Mouse (Mus musculus) embryonic facial prominence, embryonic 11.5 days (tissue): ENCODE data around the gene Pmp22. TPM values are rescaled to one million over a fixed set of nuclear protein-coding genes. Genes with fewer than 3 reads are reported as not detected.

Experiments
- ATAC-seq: fragments of 200-750 bp; cut with Nextera tagmentation; replicated peaks from 2 replicates; pipeline ENCODE4 v1.8.0; 2017; ENCODE audit warnings: low read depth; ENCODE audit not compliant: insufficient number of reproducible peaks, low FRiP score, low TSS enrichment
- DNase-seq: peaks from one replicate; pipeline ENCODE4 v3.0.0-alpha.2; 2015; ENCODE audit warnings: low spot score
- H3K27ac ChIP-seq: fragments of 300-500 bp; sonication (generic); replicated peaks from 2 replicates; pipeline ENCODE4 v1.5.1; 2014; ENCODE audit warnings: mild to moderate bottlenecking, low read depth, low read length, control low read depth
- H3K27me3 ChIP-seq: fragments of 300-500 bp; sonication (generic); 2 replicates; pipeline ENCODE4 v1.6.1; 2014; ENCODE audit warnings: mild to moderate bottlenecking, low read length, moderate library complexity, mixed read lengths; ENCODE audit not compliant: control insufficient read depth, insufficient read depth
- H3K36me3 ChIP-seq: fragments of 300-500 bp; sonication (generic); replicated peaks from 2 replicates; pipeline ENCODE4 v1.6.1; 2014; ENCODE audit warnings: low read depth, mild to moderate bottlenecking, low read length, moderate library complexity, mixed read lengths; ENCODE audit not compliant: control insufficient read depth, insufficient read depth
- H3K4me1 ChIP-seq: fragments of 300-500 bp; sonication (generic); 2 replicates; pipeline ENCODE4 v1.6.1; 2014; ENCODE audit warnings: low read length, mixed read lengths; ENCODE audit not compliant: control insufficient read depth, insufficient read depth
- H3K4me2 ChIP-seq: fragments of 300-500 bp; sonication (generic); 2 replicates; pipeline ENCODE4 v1.6.1; 2014; ENCODE audit warnings: low read depth, mild to moderate bottlenecking, control low read depth, low read length, moderate library complexity
- H3K4me3 ChIP-seq: fragments of 300-500 bp; sonication (generic); 2 replicates; pipeline ENCODE4 v1.5.1; 2014; ENCODE audit warnings: low read depth, low read length, control low read depth
- H3K9ac ChIP-seq: fragments of 300-500 bp; sonication (generic); replicated peaks from 2 replicates; pipeline ENCODE4 v1.6.1; 2014; ENCODE audit warnings: mild to moderate bottlenecking, control low read depth, low read length
- H3K9me3 ChIP-seq: fragments of 300-500 bp; sonication (generic); replicated peaks from 2 replicates; pipeline ENCODE4 v1.6.1; 2016; ENCODE audit warnings: mild to moderate bottlenecking, low read length, inconsistent platforms, mixed read lengths; ENCODE audit not compliant: control insufficient read depth
- WGBS: fragments of 180-500 bp; shearing (Covaris S2); extraction: QIAGEN DNeasy Blood & Tissue Kit; methylation state at CpG from one replicate; pipeline ENCODE4 v1.1.7; 2014; 5-methylcytosine and 5-hydroxymethylcytosine counted together
- polyA plus RNA-seq: library from polyadenylated mRNA; unstranded; fragments of >200 nt; fragmentation: Nextera tagmentation; extraction: Ambion mirVana; gene quantifications from 2 replicates; pipeline ENCODE4 v1.2.1, GENCODE M21; 2014

The Pmp22 gene
- polyA plus RNA-seq, 1 experiment from 2014 or later = 49.8 TPM

DNA sequence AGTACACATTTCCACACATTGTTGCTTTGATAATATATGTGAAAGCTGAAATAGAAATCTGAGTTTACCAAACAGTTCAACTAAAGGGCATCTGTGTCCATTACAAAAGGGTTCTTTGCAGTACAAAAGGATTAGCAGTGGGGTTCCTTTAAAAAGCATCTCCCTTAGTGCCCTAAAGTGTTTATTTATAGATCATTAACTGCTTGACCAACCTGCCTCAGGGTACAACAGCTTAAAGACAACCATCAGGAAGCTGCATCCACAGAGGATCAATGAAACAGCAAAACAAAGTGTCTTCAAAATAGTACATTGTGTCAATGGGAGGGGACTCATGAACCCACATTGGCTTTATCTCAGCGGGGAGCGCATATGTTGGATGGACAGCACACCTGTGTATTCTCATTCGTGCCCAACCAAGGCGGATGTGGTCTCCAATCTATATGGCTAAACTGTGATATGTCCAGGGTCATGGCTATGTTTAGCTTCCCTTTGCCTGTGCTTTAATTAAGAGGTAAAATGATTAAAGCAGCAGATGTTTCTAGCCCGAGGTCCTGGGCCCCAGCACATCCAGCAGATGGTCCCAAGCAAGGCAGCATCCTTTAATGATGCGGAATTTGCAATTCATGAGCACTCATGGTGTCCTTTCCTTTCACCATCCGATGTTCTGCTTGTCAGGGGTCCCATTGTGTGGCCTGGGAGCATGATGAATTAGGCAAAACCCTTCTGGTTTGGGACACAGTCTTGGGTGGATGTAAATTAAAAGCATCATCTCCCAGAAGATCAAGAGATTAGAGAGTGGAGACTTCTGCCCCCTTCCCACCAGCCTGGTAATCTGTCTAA lies 51.7 kb downstream of the Pmp22 start:
- Histone ChIP-seq H3K27ac (no peak overlapping the region), H3K27me3 (no peaks in the 10 kb centered on the region), H3K9ac (no peak overlapping the region), H3K4me1 (no peaks in the 10 kb centered on the region), H3K4me2 (no peak overlapping the region), H3K4me3 (no peak overlapping the region), H3K9me3 (no peaks in the 10 kb centered on the region), H3K36me3 (no peaks in the 10 kb centered on the region)
- no peak for ATAC-seq
- DNase-seq = no peak
- 44% methylated on average over 7 of the region's 7 CpGs for WGBS

DNA sequence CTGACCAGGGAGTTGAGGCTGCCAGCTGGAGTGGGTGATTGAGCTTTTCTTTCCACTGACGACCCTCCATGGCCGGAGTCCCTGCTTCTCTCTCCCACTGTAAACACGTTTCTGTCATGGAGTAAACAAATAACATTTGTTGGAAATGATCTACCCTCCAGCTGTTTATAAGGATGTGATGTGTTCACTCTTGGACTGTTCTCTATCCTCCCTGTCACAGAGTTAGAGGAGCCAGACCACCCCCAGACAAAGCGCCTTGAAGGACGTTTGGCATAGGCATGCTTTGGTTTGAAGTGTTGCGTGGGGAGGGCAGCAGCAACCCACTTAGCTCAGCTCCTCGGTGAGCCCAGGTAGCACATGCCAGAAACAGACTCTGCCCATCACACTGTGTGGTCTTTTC lies 60.0 kb downstream of the Pmp22 start:
- 84% methylated on average over 7 of the region's 7 CpGs for WGBS
- no peak for DNase-seq

DNA sequence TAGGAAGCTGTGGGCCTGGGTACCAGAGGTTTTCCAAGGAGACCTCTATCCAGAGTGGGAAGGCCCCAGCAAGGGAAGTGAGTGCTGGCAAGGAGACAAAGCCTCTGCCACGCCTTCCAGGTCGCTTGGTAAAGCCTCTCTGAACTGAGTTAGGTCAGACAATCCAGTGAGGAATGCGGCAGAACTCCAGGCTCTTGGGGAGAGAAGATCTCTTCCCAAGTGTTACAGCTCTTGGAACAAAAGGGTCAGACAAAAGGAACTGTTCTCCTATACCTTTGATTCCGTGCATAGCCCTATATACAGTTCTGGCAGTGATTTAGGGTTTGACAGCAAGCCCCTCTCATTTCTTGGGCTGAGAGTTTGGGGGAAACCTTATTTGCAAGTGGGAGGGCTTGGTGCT lies 69.3 kb downstream of the Pmp22 start:
- Histone ChIP-seq H3K4me1 (no peaks in the 10 kb centered on the region), H3K4me2 (no peak overlapping the region), H3K27me3 (no peaks in the 10 kb centered on the region), H3K4me3 (no peak overlapping the region), H3K9me3 (no peaks in the 10 kb centered on the region), H3K27ac (no peak overlapping the region), H3K9ac (no peak overlapping the region), H3K36me3 (no peaks in the 10 kb centered on the region)
- 45% methylated on average over 4 of the region's 4 CpGs for WGBS
- no peak for ATAC-seq
- no peak for DNase-seq

More for the DNA sequence above, 60.0 kb downstream of the Pmp22 start:
- Histone ChIP-seq H3K9me3 (no peaks in the 10 kb centered on the region), H3K27ac (no peak overlapping the region), H3K9ac (no peak overlapping the region), H3K4me2 (no peak overlapping the region), H3K27me3 (no peaks in the 10 kb centered on the region), H3K4me3 (no peak overlapping the region), H3K36me3 (no peaks in the 10 kb centered on the region), H3K4me1 (no peaks in the 10 kb centered on the region)
- no peak for ATAC-seq

DNA sequence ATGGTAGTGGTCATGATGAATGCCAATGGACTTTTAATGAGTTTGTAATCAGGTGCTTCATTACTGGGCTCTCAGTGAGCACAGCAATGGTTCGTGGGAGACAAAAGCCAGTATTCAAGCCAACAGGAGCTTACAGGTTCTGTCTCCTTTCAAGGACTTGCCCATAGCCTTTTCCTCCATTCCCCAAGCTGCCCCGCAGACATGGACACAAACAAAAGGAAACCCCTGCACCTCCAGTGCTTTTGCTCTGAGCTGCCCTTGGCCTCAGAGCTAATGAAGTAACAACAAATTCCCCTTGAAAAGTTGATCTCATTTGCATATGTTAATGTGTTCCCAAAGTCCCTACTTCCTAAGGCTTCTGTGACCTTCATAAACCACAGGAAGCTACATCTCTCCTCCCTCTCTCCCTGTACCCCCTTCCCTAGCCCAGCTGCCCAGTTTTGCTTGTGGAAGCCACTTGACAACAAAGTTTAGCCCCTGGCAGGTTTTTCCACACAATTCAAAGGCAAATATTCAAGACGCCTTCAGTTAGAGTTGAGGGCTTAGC lies 73.3 kb downstream of the Pmp22 start:
- DNase-seq (no peak), ATAC-seq (no peak)
- H3K9ac ChIP-seq = no peak overlapping the region
- no peaks in the 10 kb centered on the region for H3K9me3 ChIP-seq
- H3K36me3 ChIP-seq = no peaks in the 10 kb centered on the region
- H3K27me3 ChIP-seq = no peaks in the 10 kb centered on the region
- H3K27ac ChIP-seq = no peak overlapping the region
- H3K4me3 ChIP-seq = no peak overlapping the region
- 78% methylated on average over 3 of the region's 3 CpGs for WGBS
- no peaks in the 10 kb centered on the region for H3K4me1 ChIP-seq
- H3K4me2 ChIP-seq = no peak overlapping the region

Other genes starting within 250 kb of the Pmp22 start
- 51.1 and 52.7 TPM in 2 replicates for gene Tvp23b, start 249.5 kb upstream of the Pmp22 start, polyA plus RNA-seq
- gene Cdrt4, start 177.8 kb upstream of the Pmp22 start, polyA plus RNA-seq = not detected in 2 replicates
- gene Tekt3, start 67.3 kb upstream of the Pmp22 start, polyA plus RNA-seq = not detected in 2 replicates